Mouse (Mus musculus) liver, embryonic 13.5 days (tissue): ENCODE results near the gene Mrnip. TPM values are rescaled to one million over a fixed set of nuclear protein-coding genes. Genes with fewer than 3 reads are reported as not detected.

Experiments
- ATAC-seq: fragments of 200-750 bp; cut with Nextera tagmentation; 2 replicates; pipeline ENCODE4 v1.8.0; 2017; ENCODE audit warnings: low read depth, mild to moderate bottlenecking, moderate number of reproducible peaks, moderate library complexity
- DNase-seq: peaks from one replicate; pipeline ENCODE4 v3.0.0; 2022
- H3K27ac ChIP-seq: fragments of 300-500 bp; sonication (generic); 2 replicates; pipeline ENCODE4 v1.5.1; 2015; ENCODE audit warnings: moderate library complexity, mild to moderate bottlenecking, inconsistent platforms
- H3K27me3 ChIP-seq: fragments of 300-500 bp; sonication (generic); 2 replicates; pipeline ENCODE4 v1.6.1; 2015; ENCODE audit warnings: mild to moderate bottlenecking, inconsistent platforms
- H3K36me3 ChIP-seq: fragments of 300-500 bp; sonication (generic); 2 replicates; pipeline ENCODE4 v1.6.1; 2015; ENCODE audit warnings: mild to moderate bottlenecking, inconsistent platforms
- H3K4me1 ChIP-seq: fragments of 300-500 bp; sonication (generic); replicated peaks from 2 replicates; pipeline ENCODE4 v1.6.1; 2015; ENCODE audit warnings: inconsistent platforms
- H3K4me2 ChIP-seq: fragments of 300-500 bp; sonication (generic); 2 replicates; pipeline ENCODE4 v1.6.1; 2015; ENCODE audit warnings: inconsistent platforms, mild to moderate bottlenecking, moderate library complexity
- H3K4me3 ChIP-seq: fragments of 300-500 bp; sonication (generic); replicated peaks from 2 replicates; pipeline ENCODE4 v1.5.1; 2015; ENCODE audit warnings: mild to moderate bottlenecking, inconsistent platforms
- H3K9ac ChIP-seq: fragments of 300-500 bp; sonication (generic); 2 replicates; pipeline ENCODE4 v1.6.1; 2015; ENCODE audit warnings: mild to moderate bottlenecking, inconsistent platforms
- H3K9me3 ChIP-seq: fragments of 300-500 bp; sonication (generic); replicated peaks from 2 replicates; pipeline ENCODE4 v1.6.1; 2016; ENCODE audit warnings: inconsistent platforms
- whole genome bisulfite sequencing: fragments of 180-500 bp; shearing (Covaris S2); methylation state at CpG from one replicate; pipeline ENCODE4 v1.1.7; 2015; ENCODE audit not compliant: insufficient replicate concordance; 5-methylcytosine and 5-hydroxymethylcytosine counted together
- polyA plus RNA-seq: library from polyadenylated mRNA; unstranded; fragments of >200 nt; fragmentation: Nextera tagmentation; extraction: Ambion mirVana; gene quantifications from 2 replicates; pipeline ENCODE4 v1.2.1, GENCODE M21; 2015

Gene Mrnip
- polyA plus RNA-seq, 1 experiment from 2014 or later, result 8.1 TPM

DNA sequence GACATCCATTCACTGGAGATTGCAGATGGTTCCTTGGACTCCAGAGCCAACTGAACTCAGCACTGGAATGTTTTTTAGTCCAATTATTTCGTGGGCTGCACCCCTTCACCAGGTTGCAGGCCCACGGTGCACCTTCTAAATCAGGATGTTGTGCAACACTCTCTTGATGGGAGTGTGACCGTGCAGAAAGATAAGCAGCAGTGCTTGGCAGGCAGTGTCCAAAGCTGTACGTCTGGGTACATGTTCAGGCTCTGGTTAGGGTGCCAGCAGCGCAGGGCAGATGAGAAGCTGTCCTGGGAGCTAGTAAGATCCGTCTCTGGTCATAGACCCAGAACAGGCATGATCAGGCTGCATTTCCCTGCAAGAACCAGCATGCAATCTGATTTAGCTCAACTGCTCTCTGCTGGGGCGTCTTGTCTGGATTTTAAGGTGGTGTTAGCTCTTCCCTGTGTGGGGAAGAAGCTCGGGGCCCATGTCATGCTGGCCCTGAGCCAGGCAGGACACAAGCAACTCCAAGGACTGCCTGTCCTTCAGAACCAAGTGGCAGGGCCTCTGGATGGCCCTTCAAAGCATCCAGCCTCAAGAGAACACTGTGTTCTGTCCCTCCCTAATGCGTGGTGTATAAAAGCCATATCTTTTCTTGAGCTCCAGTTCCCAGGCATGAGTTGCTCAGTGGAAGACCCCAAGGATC is 26.8 kb upstream of the Mrnip start:
- Histone ChIP-seq H3K27ac (no peak overlapping the region), H3K4me1 (peaks cover 7% of the 10 kb centered on the region), H3K36me3 (peaks cover 76% of the 10 kb centered on the region), H3K4me3 (no peak overlapping the region), H3K27me3 (no peaks in the 10 kb centered on the region), H3K9me3 (no peaks in the 10 kb centered on the region), H3K4me2 (no peak overlapping the region), H3K9ac (no peak overlapping the region)
- ATAC-seq (no peak; the same call in 1 of the 2 replicates), DNase-seq (no peak)
- WGBS, result 43% methylated on average over 9 of the region's 9 CpGs

DNA sequence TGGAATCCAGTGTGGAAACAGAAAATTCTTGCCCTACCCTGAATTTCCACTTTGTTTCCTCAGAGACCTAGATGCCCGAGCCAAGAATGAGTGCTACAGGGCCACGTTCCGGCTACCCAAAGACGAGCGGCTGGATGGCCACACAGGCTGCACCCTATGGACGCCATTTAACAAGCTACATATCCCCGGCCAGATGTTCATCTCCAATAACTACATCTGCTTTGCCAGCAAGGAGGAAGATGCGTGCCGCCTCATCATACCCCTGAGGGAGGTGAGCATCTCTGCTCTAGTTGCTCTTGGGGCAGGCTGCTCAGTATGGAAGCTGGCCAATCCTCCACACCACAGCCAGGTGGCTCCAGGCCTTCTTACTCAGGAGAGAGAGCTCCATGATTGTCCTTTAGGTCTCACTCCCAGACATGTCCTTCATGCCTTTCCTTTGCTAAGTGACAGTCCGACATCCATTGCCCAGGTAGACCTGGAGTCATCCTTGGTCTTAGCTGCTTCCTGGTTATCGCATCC is 26.2 kb upstream of the Mrnip start:
- DNase-seq, result no peak
- H3K27ac ChIP-seq, result no peak overlapping the region

DNA sequence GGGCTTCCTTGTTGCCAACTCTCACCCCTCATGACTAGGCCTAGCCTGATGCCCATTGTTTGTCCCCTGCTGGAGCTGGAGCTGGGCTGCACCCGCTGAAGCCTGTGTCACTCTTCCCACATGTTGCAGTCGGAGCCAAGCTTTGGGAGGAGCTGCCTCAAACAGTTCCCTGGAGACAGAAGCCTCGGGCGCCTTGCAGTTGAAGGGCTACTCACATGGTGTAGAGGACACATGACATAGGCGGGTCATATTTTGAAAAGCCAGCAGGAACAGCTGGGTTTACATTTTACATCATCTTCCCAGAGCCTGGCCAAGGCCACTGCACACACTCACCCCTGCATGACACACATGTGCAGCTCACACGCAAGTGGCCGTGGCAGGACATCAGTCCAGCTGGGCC is 25.0 kb upstream of the Mrnip start:
- 80% methylated on average over 7 of the region's 7 CpGs for WGBS
- Histone ChIP-seq H3K36me3 (peaks cover 82% of the 10 kb centered on the region), H3K27ac (no peak overlapping the region), H3K4me1 (peaks cover 11% of the 10 kb centered on the region), H3K4me3 (no peak overlapping the region), H3K9me3 (no peaks in the 10 kb centered on the region), H3K27me3 (no peaks in the 10 kb centered on the region), H3K9ac (no peak overlapping the region), H3K4me2 (no peak overlapping the region)
- ATAC-seq (no peak), DNase-seq (no peak)

More for the DNA sequence above, 26.2 kb upstream of the Mrnip start:
- Histone ChIP-seq H3K36me3 (peaks cover 77% of the 10 kb centered on the region), H3K4me1 (peaks cover 7% of the 10 kb centered on the region), H3K9me3 (no peaks in the 10 kb centered on the region), H3K9ac (no peak overlapping the region), H3K27me3 (no peaks in the 10 kb centered on the region), H3K4me2 (no peak overlapping the region), H3K4me3 (no peak overlapping the region)
- ATAC-seq, result no peak
- WGBS, result 85% methylated on average over 11 of the region's 11 CpGs

DNA sequence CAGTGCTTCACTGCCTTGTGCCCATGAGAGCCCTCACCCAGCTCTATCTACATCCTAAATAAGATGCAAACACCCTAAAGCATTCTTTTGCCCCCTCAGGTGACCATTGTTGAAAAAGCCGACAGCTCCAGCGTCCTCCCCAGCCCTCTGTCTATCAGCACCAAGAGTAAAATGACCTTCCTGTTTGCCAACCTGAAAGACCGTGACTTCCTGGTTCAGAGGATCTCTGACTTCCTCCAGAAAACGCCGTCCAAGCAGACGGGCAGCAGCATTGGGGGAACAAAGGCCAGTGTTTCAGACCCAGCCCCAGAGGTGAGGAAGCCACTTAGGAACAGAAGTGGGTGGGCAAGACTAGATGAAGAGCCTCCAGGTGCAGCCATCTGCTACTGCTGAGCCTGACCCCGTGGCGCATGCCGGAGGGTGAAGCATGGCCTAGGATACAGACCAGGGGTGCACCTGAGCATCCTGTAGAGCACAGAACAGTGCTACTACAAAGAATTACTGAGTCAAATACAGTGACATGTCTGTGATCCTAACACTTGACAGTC is 24.6 kb upstream of the Mrnip start:
- Histone ChIP-seq H3K4me1 (peaks cover 11% of the 10 kb centered on the region), H3K4me3 (no peak overlapping the region), H3K9ac (no peak overlapping the region), H3K27me3 (no peaks in the 10 kb centered on the region), H3K4me2 (no peak overlapping the region), H3K36me3 (peaks cover 86% of the 10 kb centered on the region), H3K27ac (no peak overlapping the region), H3K9me3 (no peaks in the 10 kb centered on the region)
- ATAC-seq, result no peak
- no peak for DNase-seq
- 75% methylated on average over 9 of the region's 9 CpGs for WGBS

DNA sequence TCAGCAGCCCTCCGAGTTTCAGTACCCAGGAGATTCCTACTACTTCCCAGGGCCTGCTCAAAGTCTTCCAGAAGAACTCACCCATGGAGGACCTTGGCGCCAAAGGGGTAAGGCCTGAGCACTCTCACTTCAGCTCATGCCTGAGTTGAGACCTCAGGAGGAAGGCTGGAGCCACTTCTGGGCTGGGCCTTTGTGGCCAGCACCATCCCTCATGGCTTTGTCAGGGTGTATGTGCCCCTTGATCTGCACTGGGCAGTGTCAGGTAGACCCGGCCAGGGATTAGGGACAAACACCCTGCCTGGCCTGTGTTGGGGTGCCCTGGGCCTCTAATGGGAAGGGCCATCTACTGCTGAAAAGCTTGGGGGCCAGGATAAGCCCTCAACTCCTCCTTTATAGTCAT is 22.9 kb upstream of the Mrnip start:
- no peak for ATAC-seq
- peaks cover 82% of the 10 kb centered on the region for H3K36me3 ChIP-seq
- no peaks in the 10 kb centered on the region for H3K9me3 ChIP-seq
- H3K4me3 ChIP-seq, result no peak overlapping the region
- H3K27ac ChIP-seq, result no peak overlapping the region
- no peaks in the 10 kb centered on the region for H3K27me3 ChIP-seq
- H3K4me2 ChIP-seq, result no peak overlapping the region
- H3K4me1 ChIP-seq, result peaks cover 11% of the 10 kb centered on the region
- no peak for DNase-seq
- WGBS, result 83% methylated on average over 3 of the region's 3 CpGs
- H3K9ac ChIP-seq, result no peak overlapping the region

DNA sequence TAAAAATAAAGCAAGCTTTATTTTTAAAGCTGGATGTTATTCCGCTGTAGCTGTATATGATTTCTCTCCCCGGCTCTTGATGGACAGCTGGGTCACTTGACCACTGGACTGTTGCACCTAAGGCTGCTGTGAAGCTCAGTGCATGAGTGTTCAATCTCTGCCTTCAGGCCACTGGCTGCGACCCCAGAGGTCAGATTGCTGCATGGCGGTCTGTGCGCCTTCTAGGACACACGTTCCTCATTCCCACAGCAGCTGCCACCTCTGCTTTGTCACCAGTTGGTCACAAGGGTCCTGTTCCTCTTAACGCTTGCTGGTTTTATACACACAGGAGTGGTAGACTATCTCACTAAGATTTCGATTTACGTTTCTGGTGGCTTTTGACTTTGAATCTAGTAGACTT is 20.1 kb upstream of the Mrnip start:
- Histone ChIP-seq H3K4me2 (no peak overlapping the region), H3K4me1 (peaks cover 18% of the 10 kb centered on the region), H3K27ac (no peak overlapping the region), H3K9me3 (no peaks in the 10 kb centered on the region), H3K27me3 (no peaks in the 10 kb centered on the region), H3K9ac (no peak overlapping the region), H3K36me3 (peaks cover 93% of the 10 kb centered on the region), H3K4me3 (no peak overlapping the region)
- DNase-seq (no peak), ATAC-seq (no peak)
- WGBS, result 74% methylated on average over 9 of the region's 9 CpGs

DNA sequence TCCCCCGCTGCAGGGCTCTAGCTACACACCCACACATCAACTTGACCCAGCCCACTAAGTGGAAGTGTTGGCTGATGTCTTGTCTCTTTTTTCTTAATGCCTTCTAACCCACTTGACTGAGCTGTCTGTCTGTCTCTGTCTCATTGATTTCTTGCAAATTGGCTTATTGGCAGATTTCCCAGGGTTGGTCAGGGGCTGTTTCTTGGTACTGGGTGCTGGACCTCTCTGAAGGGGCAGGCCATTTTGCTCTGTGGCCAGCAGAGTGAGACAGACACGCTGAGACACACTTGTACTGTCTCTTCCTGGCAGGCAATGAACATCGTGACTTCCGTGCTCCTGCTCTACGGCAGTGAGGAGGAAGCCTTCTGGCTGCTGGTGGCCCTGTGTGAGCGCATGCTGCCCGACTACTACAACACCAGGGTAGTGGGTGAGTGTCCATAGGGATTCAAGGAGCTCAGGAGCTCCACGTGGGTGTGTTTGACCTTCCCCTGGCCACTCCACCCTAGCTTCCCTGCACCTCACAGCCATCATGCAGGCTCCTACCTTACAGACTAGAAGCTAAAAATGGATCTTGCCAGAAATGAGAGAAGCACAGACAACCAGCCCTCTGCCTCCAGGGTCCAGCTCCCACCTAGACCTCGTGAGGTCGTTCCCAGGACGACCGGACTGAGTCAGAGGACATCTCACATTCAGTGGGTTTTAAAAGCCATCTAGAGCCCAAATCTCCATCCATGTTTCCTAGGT is 19.3 kb upstream of the Mrnip start:
- Histone ChIP-seq H3K36me3 (peaks cover 93% of the 10 kb centered on the region), H3K4me3 (no peak overlapping the region), H3K27me3 (no peaks in the 10 kb centered on the region), H3K9me3 (no peaks in the 10 kb centered on the region), H3K9ac (no peak overlapping the region), H3K27ac (no peak overlapping the region), H3K4me1 (peaks cover 25% of the 10 kb centered on the region), H3K4me2 (no peak overlapping the region)
- WGBS, result 83% methylated on average over 12 of the region's 12 CpGs
- ATAC-seq (no peak), DNase-seq (no peak)

DNA sequence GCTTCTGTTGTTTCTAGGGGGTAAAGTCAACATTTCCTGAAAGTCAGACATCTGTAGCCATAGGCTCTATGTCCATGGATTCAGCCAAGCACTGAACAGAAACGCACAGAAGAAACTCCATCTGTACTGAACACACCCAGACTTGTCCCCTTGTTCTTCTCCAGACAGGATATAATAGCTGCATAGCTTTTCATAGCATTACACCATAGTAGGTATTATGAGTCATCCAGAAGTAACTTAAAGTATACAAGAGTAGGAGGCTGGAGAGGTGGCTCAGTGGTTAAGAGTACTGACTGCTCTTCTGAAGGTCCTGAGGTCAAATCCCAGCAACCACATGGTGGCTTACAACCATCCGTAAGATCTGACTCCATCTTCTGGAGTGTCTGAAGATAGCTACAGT is 18.5 kb upstream of the Mrnip start:
- Histone ChIP-seq H3K9ac (no peak overlapping the region), H3K36me3 (peaks cover 91% of the 10 kb centered on the region), H3K27ac (no peak overlapping the region), H3K27me3 (no peaks in the 10 kb centered on the region), H3K9me3 (no peaks in the 10 kb centered on the region), H3K4me3 (no peak overlapping the region), H3K4me2 (no peak overlapping the region), H3K4me1 (peaks cover 25% of the 10 kb centered on the region)
- WGBS, result 89% methylated on average over 2 of the region's 2 CpGs
- ATAC-seq (no peak), DNase-seq (no peak)

DNA sequence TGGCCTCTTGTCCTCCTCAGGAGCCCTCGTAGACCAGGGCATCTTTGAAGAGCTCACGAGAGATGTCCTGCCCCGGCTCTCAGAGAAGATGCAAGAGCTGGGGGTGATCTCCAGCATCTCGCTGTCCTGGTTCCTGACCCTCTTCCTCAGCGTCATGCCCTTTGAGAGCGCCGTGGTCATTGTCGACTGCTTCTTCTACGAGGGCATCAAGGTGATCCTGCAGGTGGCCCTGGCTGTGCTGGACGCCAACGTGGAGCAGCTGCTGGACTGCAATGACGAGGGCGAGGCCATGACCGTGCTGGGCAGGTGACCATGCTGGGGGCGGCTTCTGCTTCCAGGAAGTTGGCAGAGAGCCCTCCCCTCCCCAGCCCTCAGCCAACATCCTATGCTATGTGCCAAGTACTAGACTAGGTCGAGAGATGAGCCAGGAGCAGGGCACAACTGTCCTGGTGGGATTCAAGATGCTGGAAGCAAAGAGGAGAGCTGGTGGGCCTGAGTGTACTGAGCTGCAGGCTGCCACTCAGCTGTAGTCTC is 17.5 kb upstream of the Mrnip start:
- H3K36me3 ChIP-seq, result peaks cover 82% of the 10 kb centered on the region
- peaks cover 30% of the 10 kb centered on the region for H3K4me1 ChIP-seq
- H3K9ac ChIP-seq, result no peak overlapping the region
- no peak overlapping the region for H3K27ac ChIP-seq
- no peaks in the 10 kb centered on the region for H3K9me3 ChIP-seq
- H3K27me3 ChIP-seq, result no peaks in the 10 kb centered on the region
- ATAC-seq, result no peak
- DNase-seq, result no peak
- H3K4me3 ChIP-seq, result no peak overlapping the region
- no peak overlapping the region for H3K4me2 ChIP-seq
- 79% methylated on average over 16 of the region's 16 CpGs for WGBS

DNA sequence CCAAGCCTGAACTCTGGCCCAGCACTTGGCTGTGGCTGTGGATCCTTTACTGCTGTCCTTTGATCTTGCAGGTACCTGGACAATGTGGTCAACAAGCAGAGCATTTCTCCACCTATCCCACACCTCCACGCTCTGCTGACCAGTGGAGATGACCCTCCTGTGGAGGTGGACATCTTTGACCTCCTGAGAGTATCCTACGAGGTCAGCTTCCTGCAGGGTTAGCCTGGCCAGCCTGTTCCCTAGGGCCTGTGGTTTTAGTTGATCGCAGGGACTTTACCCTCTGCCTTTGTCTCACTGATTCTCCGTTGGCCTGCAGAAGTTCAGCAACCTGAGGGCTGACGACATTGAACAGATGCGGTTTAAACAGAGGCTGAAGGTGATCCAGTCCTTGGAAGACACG is 15.9 kb upstream of the Mrnip start:
- Histone ChIP-seq H3K36me3 (peaks cover 78% of the 10 kb centered on the region), H3K9me3 (no peaks in the 10 kb centered on the region), H3K27ac (no peak overlapping the region), H3K27me3 (no peaks in the 10 kb centered on the region), H3K9ac (no peak overlapping the region), H3K4me2 (no peak overlapping the region), H3K4me3 (no peak overlapping the region), H3K4me1 (peaks cover 40% of the 10 kb centered on the region)
- ATAC-seq, result no peak
- WGBS, result 78% methylated on average over 7 of the region's 7 CpGs
- no peak for DNase-seq

DNA sequence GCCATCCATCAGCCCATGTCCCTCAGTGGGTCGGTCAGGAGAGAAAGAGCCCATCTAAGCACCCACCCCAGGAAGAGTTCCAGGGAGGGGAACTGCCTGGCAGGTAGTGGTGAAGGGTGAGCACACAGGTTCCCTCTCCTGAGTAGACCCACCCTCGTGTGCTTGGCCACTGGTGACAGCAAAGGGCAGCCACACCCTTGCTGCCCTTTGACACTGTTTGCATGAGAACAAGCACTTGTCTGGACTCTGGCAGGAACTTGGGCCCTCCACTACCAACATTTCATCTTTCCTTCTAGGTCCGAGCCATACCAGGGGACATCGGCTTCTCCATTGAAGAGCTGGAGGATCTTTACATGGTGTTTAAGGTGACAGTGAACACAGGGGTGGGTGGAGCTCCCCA is 14.9 kb upstream of the Mrnip start:
- 61% methylated on average over 4 of the region's 4 CpGs for WGBS
- H3K9ac ChIP-seq, result no peak overlapping the region
- H3K27ac ChIP-seq, result no peak overlapping the region
- H3K4me1 ChIP-seq, result peaks cover 36% of the 10 kb centered on the region
- no peak overlapping the region for H3K4me2 ChIP-seq
- ATAC-seq (no peak), DNase-seq (no peak)
- peaks cover 80% of the 10 kb centered on the region for H3K36me3 ChIP-seq
- no peaks in the 10 kb centered on the region for H3K27me3 ChIP-seq
- H3K4me3 ChIP-seq, result no peak overlapping the region
- no peaks in the 10 kb centered on the region for H3K9me3 ChIP-seq
